Mouse (Mus musculus) liver, adult (tissue): Measurements from ENCODE around the gene Qdpr.
A peak's percentile ranks its signal among the peaks of the same experiment; 100 is the strongest.

Experiments
- GATA4 ChIP-seq: IDR thresholded peaks from 2 replicates; pipeline ENCODE4 v1.6.1; 2014; ENCODE audit warnings: mild to moderate bottlenecking, low read length; ENCODE audit not compliant: insufficient replicate concordance

Gene Qdpr

DNA sequence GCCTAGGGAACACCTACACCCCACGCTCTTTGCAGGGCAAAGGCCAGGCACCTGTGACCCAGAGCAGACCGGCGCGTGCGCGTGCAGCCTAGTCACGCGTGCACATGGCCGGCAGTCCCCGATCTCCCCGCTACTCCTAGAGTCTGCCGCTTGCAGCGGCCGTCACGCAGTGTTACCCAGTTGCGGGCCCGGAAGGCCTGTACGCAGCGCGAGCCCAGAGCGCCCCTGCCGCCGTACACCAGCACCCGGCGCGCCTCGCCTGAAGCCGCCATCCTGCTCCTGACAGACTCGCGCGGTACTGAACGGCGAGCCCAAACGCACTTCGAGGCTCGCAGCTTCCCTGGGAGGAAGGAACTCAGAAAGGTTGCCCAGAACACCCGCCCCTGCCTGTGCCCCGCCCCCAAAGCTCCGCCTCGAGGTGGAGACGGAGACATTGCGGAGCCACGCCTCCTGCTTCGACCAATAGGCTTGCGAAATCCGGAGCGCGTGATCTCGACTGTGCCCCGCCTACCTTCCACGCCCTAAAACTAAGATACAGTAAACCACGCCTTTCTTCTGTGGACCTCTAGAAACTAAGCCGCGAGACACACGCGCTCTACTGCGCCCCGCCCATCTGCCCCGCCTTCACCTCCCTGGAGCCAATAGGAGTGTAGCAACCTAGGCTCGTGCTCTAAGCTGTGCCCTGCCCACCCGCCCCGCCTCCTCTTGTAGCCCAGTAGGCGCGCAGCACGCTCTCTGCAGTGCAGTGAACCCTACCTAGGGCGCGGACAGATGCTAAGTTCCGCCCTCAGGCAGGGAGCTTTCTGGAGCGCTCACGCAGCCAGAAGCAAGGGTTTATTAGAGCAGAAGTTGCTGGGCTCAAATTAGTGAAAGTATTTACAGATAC, at the start of gene Qdpr:
Gene Qdpr (minus strand): TSS at position 406 of the 886 bp plus-strand sequence.
- no peak for TF ChIP-seq GATA4

DNA sequence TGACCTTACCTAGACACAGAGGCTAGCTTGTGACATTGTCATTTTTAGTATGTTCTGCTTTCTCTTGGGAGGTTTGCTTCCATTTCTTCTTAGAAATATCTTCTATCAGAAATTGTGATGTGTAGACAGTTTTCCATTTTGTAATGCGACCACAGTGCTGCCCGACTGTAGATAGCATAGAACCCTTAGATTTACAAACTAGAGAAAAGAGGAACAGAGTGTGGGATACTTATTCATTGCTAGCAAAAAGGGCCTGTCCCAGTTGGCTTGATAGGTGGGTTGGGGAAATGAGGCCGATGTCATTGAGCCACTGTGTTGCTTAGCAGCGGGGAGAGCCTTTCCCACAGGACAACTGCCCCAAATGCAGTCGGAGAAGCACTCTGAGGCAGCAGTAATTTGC, 47.5 kb upstream of the Qdpr start:
- no peak for TF ChIP-seq GATA4

DNA sequence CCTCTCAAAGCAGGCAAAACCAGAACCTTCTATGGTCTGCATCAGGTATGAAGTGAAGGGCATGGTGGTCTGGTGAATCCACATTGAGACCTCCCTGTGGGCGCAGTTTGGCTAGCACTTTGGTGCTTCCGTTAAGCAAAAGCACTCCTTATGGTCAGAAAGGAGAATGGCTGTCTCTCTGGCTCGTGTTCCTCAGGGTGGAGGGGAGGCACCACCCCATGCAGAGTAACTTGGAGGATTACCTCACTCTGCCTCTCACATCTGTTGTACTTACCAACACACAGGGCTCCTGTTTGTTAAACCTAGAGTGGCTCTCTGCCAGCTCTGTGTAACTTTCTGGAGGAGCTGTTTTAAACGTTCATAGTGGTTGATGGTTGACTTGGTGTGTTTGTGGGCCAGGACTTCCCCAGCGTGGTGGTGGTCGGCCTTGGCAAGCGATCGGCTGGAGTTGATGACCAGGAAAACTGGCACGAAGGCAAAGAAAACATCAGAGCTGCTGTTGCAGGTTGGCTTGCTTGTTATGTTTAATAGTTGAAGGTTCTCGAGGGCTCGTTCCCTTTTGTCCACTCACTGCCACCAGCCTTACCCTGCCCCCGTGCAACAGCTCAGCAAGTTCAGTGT, 47.0 kb upstream of the Qdpr start:
- no peak for TF ChIP-seq GATA4

DNA sequence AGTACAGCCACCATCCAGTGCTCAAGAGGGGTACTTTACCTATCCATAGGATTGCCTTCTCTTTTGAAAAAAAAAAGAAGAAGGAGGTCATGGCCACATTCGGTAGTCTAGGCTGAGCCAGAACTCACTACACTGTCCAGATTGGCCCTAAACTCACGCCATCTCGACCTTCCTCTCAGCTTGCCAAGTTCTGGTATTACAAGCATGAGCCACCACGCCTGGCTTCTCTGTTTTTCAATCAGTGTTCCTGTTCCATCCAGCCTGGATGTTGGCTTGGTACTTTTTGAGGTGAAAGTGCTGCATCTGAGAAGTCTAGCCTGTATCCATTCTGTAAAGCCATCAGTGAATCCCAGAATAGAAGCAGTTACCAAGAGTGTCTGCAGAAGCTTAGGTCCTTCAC, 46.4 kb upstream of the Qdpr start:
- no peak for TF ChIP-seq GATA4

DNA sequence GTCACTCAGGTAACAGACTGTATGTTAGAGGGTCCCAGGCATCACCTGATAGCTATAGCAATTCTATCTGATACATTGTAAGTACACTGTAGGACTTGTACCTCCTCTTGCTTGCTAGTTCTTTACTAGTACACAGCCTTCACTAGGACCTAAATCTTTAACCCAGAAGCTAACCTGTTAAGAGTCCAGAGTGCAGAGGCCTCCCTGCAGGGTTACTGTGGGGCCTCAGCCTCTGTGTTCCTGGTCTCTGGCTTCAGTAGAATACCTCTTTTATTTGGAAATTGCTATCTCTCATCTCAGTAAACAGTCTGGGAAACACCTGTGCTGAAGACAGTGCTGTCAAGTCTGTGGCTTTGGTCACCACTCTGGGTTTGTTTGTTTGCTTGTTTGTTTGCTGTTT, 46.0 kb upstream of the Qdpr start:
- no peak for TF ChIP-seq GATA4

DNA sequence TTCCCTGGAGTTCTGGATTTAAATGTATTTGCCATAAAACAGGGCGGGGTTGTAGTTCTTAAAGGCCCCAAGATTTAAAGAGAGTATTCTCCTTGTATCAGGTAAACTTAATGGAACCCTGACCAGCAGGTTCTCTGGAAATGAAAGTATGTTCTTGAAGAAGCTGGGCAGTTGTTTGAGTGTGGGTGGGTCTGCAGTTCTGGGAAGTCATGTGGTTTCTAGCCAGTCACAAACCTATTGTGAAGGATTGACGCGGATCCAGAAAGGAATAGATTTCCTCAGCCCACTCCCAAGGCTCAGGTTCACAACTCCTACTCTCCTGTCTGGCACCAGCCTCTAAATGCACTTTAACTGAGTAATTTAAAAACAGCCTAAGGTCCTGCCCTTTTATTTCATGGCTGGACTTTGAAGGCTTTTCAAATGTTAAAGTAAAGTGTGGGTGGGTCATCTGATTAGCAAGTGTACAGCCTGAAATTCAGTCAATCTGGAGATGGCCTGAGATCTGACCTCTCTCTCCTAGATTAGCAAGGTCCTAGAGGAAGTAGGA, 45.5 kb upstream of the Qdpr start:
- TF ChIP-seq GATA4: no peak

DNA sequence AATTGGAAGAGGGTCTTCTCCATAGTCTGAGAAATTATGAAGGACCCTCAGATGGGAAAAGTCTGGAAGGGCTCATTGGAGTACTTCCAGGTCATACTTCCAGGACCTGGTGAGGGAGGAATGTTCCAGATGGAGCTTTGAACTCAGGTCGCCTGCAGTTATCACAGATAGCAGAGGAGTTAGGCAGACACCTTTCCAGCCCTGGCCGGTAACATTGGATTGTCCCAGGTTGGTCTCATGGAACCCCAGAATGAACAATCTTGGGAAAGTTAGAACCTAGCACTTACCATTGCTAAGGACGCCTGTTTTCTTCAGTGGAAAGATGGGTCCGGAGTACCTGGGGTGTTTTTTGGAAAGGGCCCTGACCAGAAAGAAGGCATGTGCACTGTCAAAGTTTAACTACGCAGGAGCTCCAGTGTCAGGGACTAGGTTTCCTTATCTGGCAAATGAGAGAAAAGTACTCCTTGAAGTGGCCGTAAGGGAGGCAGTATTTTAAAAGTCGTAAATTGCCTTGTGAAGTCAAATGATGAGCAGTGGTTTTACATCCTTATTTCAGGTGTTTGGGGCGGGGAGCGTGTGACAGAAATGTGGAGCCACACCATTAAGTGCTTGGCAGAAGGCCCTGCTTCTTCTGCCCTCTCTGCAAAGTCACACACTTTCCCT, 44.2 kb upstream of the Qdpr start:
- no peak for TF ChIP-seq GATA4

DNA sequence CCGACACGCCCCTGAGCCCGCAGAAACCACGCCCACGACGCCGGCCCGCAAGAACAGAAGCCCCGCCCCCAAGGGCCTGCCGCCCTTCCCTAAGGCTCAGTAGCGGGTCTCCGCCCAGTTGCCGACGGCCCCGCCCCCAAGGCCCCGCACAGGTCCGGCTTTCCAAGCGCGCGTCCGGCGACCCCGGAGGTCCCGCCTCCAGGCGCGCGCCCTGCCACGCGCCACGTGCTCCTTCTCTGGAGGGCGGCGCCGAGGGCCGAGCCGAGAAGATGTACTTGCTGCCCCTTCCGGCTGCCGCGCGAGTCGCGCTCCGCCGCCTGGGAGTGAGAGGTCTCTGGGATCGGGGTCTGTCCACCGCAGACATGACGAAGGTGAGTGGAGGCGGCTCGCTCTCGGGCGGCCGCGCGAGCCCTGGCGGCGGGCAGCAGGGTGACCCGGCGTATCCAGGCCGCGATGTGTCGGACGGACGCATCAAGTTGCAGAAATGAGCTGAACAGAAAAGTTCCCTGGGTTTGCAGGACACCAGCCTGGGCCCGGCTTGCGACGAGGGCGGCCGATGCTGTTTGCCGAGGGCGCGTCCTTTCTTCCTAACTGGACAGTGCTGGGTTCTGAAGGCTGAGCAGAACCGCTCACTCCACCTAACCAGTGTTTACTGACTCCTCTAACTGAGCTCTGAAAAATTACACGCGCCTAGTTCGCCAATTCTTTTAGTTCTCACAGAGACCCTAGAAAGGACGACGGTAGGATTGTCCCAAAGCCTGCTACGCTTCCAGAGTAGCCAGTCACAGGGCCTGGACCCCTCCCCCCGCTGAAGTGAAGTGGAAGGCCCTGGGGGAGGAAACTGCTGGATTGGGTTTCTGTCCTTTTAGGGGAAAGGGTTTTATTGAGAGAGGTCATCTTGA, 43.4 kb upstream of the Qdpr start, which contains the start of gene Lap3:
Gene Lap3 (plus strand): TSS at position 184 of the 902 bp plus-strand sequence.
- peak; percentile 50; the same call in 1 of the 2 replicates for TF ChIP-seq GATA4

DNA sequence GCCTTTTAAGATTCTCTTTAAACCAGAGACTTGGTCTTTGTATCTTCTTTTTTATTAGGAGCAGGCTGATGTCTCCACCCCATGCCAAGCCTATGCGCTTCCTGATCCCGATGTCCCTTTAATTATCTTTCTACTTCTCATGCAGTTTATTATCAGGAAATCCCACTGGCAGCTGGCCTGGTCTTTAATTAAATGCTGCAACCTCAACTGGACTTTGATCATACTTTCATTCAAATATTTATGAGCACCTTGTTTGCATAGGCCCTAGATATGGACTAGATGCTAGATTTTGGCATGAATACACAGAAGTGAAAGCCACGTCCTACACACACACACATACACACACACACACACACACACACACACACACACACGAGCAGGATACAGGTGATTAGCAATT, 41.7 kb upstream of the Qdpr start:
- TF ChIP-seq GATA4: no peak

DNA sequence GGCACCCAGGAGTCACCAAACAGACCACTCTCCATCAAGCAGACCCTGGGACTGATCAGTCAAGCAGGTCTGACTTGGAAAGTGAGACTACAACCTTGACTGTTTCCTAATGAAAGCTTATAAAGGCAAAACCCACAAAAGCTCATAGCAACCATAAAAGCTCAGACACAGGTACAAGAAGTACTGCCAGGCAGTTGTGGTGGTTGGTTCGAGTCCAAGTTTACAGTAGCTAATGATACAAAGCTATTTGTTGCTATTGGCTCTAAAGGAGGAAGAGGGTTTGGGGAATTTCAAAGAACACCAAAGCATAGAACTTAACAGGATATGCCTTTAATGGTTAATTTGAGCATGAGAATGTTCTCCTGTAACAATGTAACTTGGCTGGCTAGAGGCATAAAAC, 33.6 kb upstream of the Qdpr start:
- no peak for TF ChIP-seq GATA4

DNA sequence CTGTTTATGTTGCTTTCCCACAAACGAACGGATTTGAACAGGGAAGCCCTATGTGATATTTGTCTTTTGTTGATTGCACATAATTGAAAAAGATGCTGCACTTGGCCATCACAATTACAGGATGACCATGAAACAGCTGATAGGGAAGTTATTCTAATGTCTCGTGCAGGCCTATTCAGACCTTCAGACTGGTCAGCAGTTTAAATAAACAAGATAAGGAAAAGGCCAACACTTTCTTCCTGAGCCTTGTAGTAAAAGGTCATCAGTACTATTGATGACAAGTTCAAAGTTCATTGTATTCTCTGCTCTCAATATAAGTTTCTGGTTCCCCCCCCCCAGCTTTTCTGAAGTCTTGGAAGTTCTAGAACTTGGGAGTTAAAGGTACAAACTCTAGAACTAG, 32.6 kb upstream of the Qdpr start:
- TF ChIP-seq GATA4: peak; percentile 88

DNA sequence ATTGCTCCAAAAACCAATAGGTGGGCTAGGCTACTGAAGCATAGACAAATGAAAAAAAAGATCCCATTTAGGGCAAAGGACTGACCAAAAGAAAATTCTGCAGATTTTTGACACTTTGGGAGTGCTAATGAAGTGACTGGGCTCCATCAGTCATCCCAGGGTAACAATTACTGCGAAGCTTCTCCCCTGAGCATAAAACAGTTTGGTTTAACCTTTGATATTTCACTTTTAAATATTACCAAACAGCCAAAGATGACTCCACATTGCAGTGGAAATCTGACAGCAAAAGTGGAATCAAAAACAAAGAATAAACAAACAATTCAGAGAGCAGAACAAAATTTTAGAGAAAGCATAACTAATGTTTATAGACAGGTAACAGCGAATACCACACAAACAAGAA, 31.1 kb upstream of the Qdpr start:
- TF ChIP-seq GATA4: no peak

DNA sequence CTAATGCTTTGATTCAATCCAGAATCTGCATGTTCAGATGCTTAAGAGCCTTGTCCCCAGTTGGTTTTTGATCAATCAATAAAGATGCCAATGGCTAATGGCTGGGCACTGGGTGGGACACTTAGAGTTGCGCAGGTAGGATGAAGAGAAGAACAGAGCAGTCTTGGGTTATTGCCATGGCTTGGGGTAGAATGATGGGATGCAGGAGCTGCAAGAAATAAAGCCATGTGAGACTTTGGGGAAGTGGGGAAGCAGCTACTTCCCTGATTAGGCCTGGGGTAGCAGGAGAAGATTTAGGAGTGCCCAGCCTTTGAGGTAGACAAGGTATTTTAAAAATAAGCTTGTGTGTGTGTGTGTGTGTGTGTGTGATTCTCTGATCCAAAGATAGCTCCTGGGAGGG, 30.0 kb upstream of the Qdpr start:
- no peak for TF ChIP-seq GATA4

DNA sequence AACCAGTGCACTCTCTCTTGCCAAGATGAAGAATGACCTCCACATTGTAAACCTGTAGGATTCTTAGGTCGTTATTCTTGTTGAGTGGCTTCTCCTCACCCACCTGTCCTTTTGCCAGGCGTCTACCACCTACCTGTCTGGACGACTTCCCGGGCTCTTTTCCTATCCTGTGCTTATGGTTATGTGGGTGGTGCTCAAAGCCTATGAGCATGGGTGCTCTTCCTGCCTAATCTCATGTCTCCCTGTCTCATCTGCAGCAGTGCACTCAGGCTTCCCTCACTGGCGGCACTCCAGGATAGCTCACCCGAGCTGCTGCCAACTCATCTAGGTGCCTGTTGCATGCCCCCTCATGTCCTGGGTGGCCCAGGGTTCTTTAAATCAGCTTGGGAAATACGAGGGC, 27.6 kb upstream of the Qdpr start:
- TF ChIP-seq GATA4: no peak

DNA sequence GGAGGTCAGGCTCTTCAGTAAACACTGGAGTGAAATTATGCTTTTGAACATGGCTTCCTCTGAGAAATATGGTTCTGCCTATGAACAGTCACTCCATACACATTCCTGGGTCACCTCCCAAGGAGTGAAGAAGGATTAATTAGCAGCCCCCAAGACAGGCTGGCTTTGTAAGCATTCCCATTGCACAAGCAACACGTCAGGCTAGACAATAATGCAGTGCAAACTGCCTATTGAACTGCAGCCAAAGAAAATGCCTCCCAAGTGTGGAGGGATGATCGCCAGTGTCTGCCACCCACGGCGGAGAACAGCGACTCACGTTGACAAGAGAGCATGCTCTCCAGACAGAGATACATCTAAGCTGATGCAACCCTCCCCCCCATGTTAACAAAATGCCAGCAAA, 26.3 kb upstream of the Qdpr start:
- no peak for TF ChIP-seq GATA4
